Mouse (Mus musculus): Measurements from ENCODE around the gene Arhgef18.

Gene Arhgef18

DNA sequence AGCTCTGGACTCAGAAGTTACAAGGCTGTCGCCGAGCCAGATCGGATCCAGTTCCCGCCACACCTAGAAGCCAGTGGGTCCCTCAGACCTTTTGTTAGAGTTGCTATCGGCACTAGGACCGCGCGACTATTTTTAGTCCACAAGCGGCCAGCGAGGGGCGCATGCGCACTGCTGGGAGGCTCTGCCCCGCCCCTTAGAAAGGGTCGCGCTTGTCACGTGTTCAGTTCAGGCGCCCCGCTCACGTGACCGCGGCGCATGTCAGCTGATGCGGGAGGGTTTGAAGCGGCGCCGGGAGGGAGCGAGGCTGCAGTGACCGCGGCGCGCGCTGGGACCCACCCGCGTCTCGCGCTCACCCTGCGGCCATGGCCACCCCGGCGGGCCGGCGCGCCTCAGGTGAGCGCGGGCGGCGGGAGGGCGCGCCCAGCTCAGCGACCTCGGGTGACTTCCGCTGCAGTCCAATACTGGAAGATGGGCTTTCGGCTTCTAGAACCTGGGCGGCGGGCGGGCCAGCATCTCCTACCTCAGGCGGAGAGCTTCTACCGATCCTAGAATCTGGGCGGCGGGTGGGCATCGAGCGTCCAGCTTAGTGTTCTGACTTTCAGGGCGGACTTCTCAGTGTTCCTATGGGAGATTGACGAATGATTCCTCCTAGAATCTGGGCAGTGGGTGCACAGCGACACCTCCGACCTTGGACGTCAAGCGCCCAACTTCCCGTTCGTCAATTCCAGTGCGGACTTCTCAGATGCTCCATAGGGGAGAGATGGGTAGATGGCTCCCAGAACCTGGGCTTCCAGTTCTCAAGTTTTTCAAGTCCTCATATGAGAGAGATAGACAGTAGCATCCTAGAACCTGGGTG lies 107.7 kb downstream of the Arhgef18 start, which contains the start of gene Mcoln1:
Gene Mcoln1, plus strand, starts transcription at position 223 of the 856 bp plus-strand sequence.
- DNase-seq (ENCODE audit: low spot score in 2 of 2), result peak; percentile 97

GRCm38 (mm10) chr8:3502217-3502616 lies 109.4 kb downstream of the Arhgef18 start:
- DNase-seq (ENCODE audit: low spot score in 2 of 2), result no peak
